Mouse (Mus musculus) cerebellum, adult 2 months (tissue): ENCODE results near the gene Bag1.

Source experiments
- CTCF ChIP-seq: fragments of 200-500 bp; IDR thresholded peaks from 2 replicates; pipeline ENCODE4 v1.5.1; 2011; ENCODE audit warnings: low read depth, mild to moderate bottlenecking, control low read depth, low read length, moderate library complexity, borderline replicate concordance; ENCODE audit not compliant: insufficient read depth
- POLR2A ChIP-seq: fragments of 200-500 bp; IDR thresholded peaks from 2 replicates; pipeline ENCODE4 v1.6.1; 2011; ENCODE audit warnings: low read length, control low read depth, borderline replicate concordance; ENCODE audit not compliant: insufficient read depth

- TF ChIP-seq CTCF (no peak), POLR2A (no peak)
These were observed 47.5 kb downstream of the Bag1 start for GRCm38 (mm10) chr4:40900612-40901011.
